Mouse (Mus musculus) stomach, embryonic 16.5 days (tissue): ENCODE measurements at regions not wholly inside any gene's neighbourhood (a gene's known extent, or its start where the extent isn't known, plus 50 kb on each side); places are given as distances from the start of the nearest gene placed in this dataset.

Source experiments
- ATAC-seq: fragments of 200-750 bp; cut with Nextera tagmentation; 2 replicates; pipeline ENCODE4 v1.8.0; 2017; ENCODE audit warnings: moderate number of reproducible peaks, moderate TSS enrichment; ENCODE audit not compliant: insufficient read depth, low FRiP score
- H3K27ac ChIP-seq: fragments of 300-500 bp; sonication (generic); 2 replicates; pipeline ENCODE4 v1.5.1; 2014; ENCODE audit warnings: low read length
- H3K27me3 ChIP-seq: fragments of 300-500 bp; sonication (generic); 2 replicates; pipeline ENCODE4 v1.6.1; 2014; ENCODE audit warnings: low read length, control low read depth, mixed read lengths; ENCODE audit not compliant: control insufficient read depth, insufficient read depth
- H3K36me3 ChIP-seq: fragments of 300-500 bp; sonication (generic); 2 replicates; pipeline ENCODE4 v1.6.1; 2014; ENCODE audit warnings: low read length; ENCODE audit not compliant: control insufficient read depth, insufficient read depth
- H3K4me1 ChIP-seq: fragments of 300-500 bp; sonication (generic); 2 replicates; pipeline ENCODE4 v1.6.1; 2014; ENCODE audit warnings: low read length, control low read depth, mixed read lengths; ENCODE audit not compliant: control insufficient read depth, insufficient read depth
- H3K4me2 ChIP-seq: fragments of 300-500 bp; sonication (generic); 2 replicates; pipeline ENCODE4 v1.6.1; 2014; ENCODE audit warnings: low read depth, low read length, mixed read lengths
- H3K4me3 ChIP-seq: fragments of 300-500 bp; sonication (generic); replicated peaks from 2 replicates; pipeline ENCODE4 v1.5.1; 2014; ENCODE audit warnings: mild to moderate bottlenecking, low read length
- H3K9ac ChIP-seq: fragments of 300-500 bp; sonication (generic); 2 replicates; pipeline ENCODE4 v1.6.1; 2014; ENCODE audit warnings: low read length
- H3K9me3 ChIP-seq: fragments of 300-500 bp; sonication (generic); replicated peaks from 2 replicates; pipeline ENCODE4 v1.6.1; 2016; ENCODE audit warnings: low read length, control low read depth; ENCODE audit not compliant: control insufficient read depth
- WGBS: fragments of 180-500 bp; shearing (Covaris S2); extraction: QIAGEN DNeasy Blood & Tissue Kit; methylation state at CpG from one replicate; pipeline ENCODE4 v1.1.7; 2014; 5-methylcytosine and 5-hydroxymethylcytosine counted together

GRCm38 (mm10) chr7:95766356-95767150 lies 404.5 kb upstream of the Tenm4 start:
- H3K4me2 ChIP-seq: no peak overlapping the region
- 87% methylated on average over 6 of the region's 6 CpGs for WGBS
- no peaks in the 10 kb centered on the region for H3K36me3 ChIP-seq
- ATAC-seq: no peak
- H3K9me3 ChIP-seq: no peaks in the 10 kb centered on the region
- no peaks in the 10 kb centered on the region for H3K4me1 ChIP-seq
- no peaks in the 10 kb centered on the region for H3K27me3 ChIP-seq
- H3K9ac ChIP-seq: no peak overlapping the region
- no peak overlapping the region for H3K4me3 ChIP-seq
- no peak overlapping the region for H3K27ac ChIP-seq

DNA sequence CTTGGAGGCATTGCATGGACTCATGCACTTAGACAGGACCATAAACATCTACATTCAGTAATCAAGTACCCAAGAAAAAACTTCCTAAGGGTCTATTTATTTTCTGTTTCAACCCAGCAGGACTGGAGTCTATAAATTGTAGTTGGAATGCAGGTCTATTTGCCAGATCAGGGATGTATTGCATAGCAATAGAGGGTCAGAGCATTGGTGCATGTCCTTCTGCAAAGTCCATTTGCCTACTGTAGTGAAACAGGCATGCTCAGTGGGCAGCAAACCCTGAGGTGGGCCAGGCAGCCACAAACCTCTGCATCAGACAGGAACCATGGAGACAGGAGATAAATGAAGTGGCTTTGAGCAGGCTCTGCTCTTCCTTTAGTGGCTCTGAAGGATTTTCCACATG lies 386.5 kb upstream of the Tenm4 start:
- ATAC-seq: no peak
- Histone ChIP-seq H3K36me3 (no peaks in the 10 kb centered on the region), H3K4me2 (no peak overlapping the region), H3K27ac (no peak overlapping the region), H3K9ac (no peak overlapping the region), H3K27me3 (no peaks in the 10 kb centered on the region), H3K4me1 (no peaks in the 10 kb centered on the region), H3K4me3 (no peak overlapping the region), H3K9me3 (no peaks in the 10 kb centered on the region)

DNA sequence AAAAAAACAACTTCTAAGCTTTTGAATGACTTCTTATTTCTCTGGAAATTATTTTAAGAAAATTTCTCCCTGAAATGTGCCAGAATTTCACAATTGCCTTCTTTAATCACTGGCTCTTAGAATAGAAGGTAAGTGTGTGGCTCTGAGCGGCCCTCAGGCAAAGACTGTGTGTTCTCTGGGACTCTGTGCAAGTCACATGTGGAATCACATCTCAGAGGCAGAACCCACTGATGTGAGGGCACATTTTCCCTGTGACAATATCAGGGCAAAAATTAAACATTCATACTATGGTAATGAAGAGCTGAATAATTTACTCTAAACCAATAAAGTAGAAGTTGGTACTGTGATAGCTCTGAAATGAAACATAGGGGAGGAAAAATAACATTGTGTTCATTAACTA lies 383.5 kb upstream of the Tenm4 start:
- Histone ChIP-seq H3K9ac (no peak overlapping the region), H3K4me1 (no peaks in the 10 kb centered on the region), H3K36me3 (no peaks in the 10 kb centered on the region), H3K9me3 (no peaks in the 10 kb centered on the region), H3K4me2 (no peak overlapping the region), H3K27ac (no peak overlapping the region), H3K27me3 (no peaks in the 10 kb centered on the region), H3K4me3 (no peak overlapping the region)
- 91% methylated on average over 1 of the region's 1 CpGs for WGBS
- no peak for ATAC-seq

DNA sequence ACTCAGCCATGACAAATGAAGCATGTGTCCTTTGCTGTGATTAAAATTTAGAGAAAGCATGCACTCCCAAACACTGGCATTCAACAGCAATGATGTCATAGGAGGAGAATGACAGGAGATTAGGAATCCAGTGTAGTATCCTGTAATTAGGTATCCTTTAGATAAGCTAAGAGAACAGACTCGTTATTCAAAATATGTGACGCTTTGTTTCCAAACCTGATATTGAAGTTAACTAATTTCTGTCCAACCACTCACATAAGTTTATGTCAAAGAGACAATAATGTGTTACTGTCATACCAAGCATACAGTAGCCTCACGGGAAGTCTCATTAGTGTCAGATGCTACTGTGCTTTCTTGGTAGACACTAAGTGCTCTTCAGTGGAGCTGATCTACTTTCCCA lies 383.1 kb upstream of the Tenm4 start:
- Histone ChIP-seq H3K4me2 (no peak overlapping the region), H3K27me3 (no peaks in the 10 kb centered on the region), H3K27ac (no peak overlapping the region), H3K4me1 (no peaks in the 10 kb centered on the region), H3K9me3 (no peaks in the 10 kb centered on the region), H3K4me3 (no peak overlapping the region), H3K9ac (no peak overlapping the region), H3K36me3 (no peaks in the 10 kb centered on the region)
- no peak for ATAC-seq
- 64% methylated on average over 3 of the region's 3 CpGs for WGBS

DNA sequence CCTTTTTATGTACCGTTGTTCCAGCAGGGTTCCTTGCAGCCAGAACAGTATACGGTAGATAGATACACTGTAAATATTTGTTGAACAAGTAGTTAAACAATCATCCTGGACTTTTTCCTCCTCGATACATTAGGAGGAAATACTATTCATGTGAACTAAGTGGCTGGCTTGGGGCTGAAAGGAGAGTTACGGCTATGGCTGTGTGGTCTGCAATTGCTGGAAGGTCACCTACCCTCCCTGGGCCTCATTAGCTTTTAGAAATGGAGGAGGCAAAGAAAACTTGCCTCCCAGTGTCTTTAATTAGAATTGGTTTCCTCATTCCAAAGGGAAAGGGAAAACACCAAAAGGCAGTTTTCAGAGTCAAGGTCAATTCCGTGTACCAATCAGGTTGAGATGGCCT lies 381.6 kb upstream of the Tenm4 start:
- H3K36me3 ChIP-seq: no peaks in the 10 kb centered on the region
- no peak overlapping the region for H3K4me2 ChIP-seq
- no peaks in the 10 kb centered on the region for H3K27me3 ChIP-seq
- H3K27ac ChIP-seq: no peak overlapping the region
- no peaks in the 10 kb centered on the region for H3K9me3 ChIP-seq
- WGBS: 38% methylated on average over 5 of the region's 5 CpGs
- ATAC-seq: no peak
- H3K9ac ChIP-seq: no peak overlapping the region
- H3K4me3 ChIP-seq: no peak overlapping the region
- H3K4me1 ChIP-seq: no peaks in the 10 kb centered on the region

DNA sequence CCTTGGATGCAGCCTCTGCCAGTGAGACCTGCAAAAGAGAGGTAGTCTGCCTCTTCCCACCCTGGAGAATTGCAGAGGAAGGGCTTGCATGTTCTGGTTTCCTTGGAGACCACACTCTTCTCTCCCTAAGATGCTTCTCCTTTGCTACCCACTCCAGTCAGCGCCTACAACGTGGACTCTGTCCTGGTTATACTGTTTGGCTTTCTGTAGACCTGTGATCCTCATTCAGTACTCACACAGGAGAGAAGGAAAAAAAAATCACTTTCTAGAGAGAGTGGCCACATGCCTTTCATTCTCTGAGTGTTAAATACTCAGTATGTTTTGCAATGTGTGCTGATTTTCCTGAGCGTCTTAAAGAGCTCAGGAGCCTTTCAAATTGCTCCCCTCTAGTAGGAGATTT lies 372.0 kb upstream of the Tenm4 start:
- no peak for ATAC-seq
- 31% methylated on average over 3 of the region's 3 CpGs for WGBS
- H3K9ac ChIP-seq: no peak overlapping the region

GRCm38 (mm10) chr7:95809626-95810025 lies 361.4 kb upstream of the Tenm4 start:
- WGBS: 30% methylated on average over 3 of the region's 3 CpGs
- Histone ChIP-seq H3K9ac (no peak overlapping the region), H3K4me2 (no peak overlapping the region), H3K9me3 (no peaks in the 10 kb centered on the region), H3K4me3 (no peak overlapping the region), H3K27ac (no peak overlapping the region), H3K36me3 (no peaks in the 10 kb centered on the region), H3K4me1 (no peaks in the 10 kb centered on the region), H3K27me3 (no peaks in the 10 kb centered on the region)
- no peak for ATAC-seq

More for the DNA sequence above, 372.0 kb upstream of the Tenm4 start:
- Histone ChIP-seq H3K27me3 (no peaks in the 10 kb centered on the region), H3K9me3 (no peaks in the 10 kb centered on the region), H3K4me2 (no peak overlapping the region), H3K4me1 (no peaks in the 10 kb centered on the region), H3K36me3 (no peaks in the 10 kb centered on the region), H3K4me3 (no peak overlapping the region), H3K27ac (no peak overlapping the region)

GRCm38 (mm10) chr7:95810096-95810495 lies 360.9 kb upstream of the Tenm4 start:
- H3K9me3 ChIP-seq: no peaks in the 10 kb centered on the region
- no peak overlapping the region for H3K27ac ChIP-seq
- 15% methylated on average over 4 of the region's 4 CpGs for WGBS
- no peak overlapping the region for H3K9ac ChIP-seq
- H3K27me3 ChIP-seq: no peaks in the 10 kb centered on the region
- no peaks in the 10 kb centered on the region for H3K4me1 ChIP-seq
- H3K4me2 ChIP-seq: no peak overlapping the region
- H3K36me3 ChIP-seq: no peaks in the 10 kb centered on the region
- H3K4me3 ChIP-seq: no peak overlapping the region
- no peak for ATAC-seq

DNA sequence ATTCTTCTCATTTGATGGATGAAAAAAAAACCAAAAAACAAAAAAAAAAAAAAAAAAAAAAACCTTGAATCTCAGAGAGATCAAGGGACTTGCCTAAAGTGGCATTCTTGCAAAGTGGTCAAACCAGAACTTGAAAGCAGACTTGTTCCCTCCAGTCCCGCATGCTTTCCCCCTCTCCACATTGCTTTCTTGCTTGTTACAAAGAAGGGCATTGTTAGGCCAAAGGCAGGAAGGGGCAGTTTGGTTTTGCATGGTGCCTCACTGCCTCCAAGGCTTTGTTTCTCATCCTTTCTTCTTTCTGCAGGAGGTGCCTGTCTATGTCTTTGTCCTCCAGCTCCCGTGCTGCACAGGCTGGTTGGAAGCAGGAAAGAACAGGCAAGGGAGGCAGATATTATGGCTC lies 356.2 kb upstream of the Tenm4 start:
- Histone ChIP-seq H3K9me3 (no peaks in the 10 kb centered on the region), H3K4me2 (no peak overlapping the region), H3K9ac (no peak overlapping the region), H3K27me3 (no peaks in the 10 kb centered on the region), H3K4me3 (no peak overlapping the region), H3K27ac (no peak overlapping the region), H3K36me3 (no peaks in the 10 kb centered on the region), H3K4me1 (no peaks in the 10 kb centered on the region)
- 37% methylated on average over 2 of the region's 2 CpGs for WGBS
- ATAC-seq: no peak
